15 mouse cellular contexts compared by ENCODE assay signal in the genomic region with DNA sequence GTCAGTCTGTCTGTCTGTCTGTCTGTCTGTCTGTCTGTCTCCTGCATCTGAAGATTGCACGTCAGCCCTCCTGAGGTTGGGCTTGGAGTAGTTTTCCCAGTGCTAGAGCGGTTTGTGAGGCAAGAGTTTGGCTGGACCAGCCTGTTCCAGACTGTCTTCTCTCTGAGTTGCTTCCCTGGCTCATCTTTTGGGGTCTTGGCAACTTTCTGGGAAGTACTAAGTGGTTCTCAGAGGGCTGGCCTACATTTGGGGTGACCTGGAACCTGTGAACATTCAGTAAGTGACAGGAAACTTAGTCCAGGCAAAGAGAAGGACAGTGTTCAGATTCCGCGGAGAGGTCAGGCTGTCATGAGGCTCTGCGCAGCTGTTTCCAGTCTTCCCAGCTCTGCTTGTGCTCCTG. TPM values are rescaled to one million over a fixed set of nuclear protein-coding genes. Genes with fewer than 3 reads are reported as not detected.
A peak's percentile ranks its signal among the peaks of the same experiment; 100 is the strongest.
DNase-seq lines count a peak whose midpoint lies in the region; ATAC-seq lines count a peak whose summit lies in the region.
"Had no signal": no experiment of that assay in that cellular context is flagged by ENCODE, and none has a peak within 500 bp of the region (broad histone marks: within the 10 kb centered on the region; RNA-seq: fewer than 3 reads in every experiment).

No protein-coding gene starts in this region.

- peak overlapping the region; percentile 83; the same call in 1 of the 2 replicates for H3K27ac ChIP-seq in heart, embryonic 10.5 days
- no peak overlapping the region for H3K27ac ChIP-seq in heart, embryonic 12.5 days (ENCODE audit: poor library complexity, severe bottlenecking)
- H3K27ac ChIP-seq in liver, embryonic 15.5 days (replicated peaks), result peak overlapping the region; percentile 78
- H3K27ac ChIP-seq: embryonic facial prominence, embryonic 12.5 days; hindbrain, embryonic 12.5 days had no signal

- WGBS in heart, embryonic 10.5 days, result 86% methylated on average over 5 of the region's 5 CpGs
- 82% methylated on average over 5 of the region's 5 CpGs for WGBS in heart, embryonic 12.5 days
- 91% methylated on average over 5 of the region's 5 CpGs for whole genome bisulfite sequencing in liver, embryonic 15.5 days (ENCODE audit: insufficient replicate concordance)

- ATAC-seq in heart, embryonic 12.5 days (ENCODE audit: insufficient number of reproducible peaks, low FRiP score), result no peak
- ATAC-seq in megakaryocyte, adult 5-6 weeks (ENCODE audit: poor library complexity, severe bottlenecking), result no peak
- no peak for ATAC-seq in liver, embryonic 15.5 days (ENCODE audit: insufficient read depth)
- ATAC-seq in erythroblast, adult 5-6 weeks (replicated peaks; ENCODE audit: low FRiP score, poor library complexity, severe bottlenecking), result no peak

- no peak overlapping the region for H3K4me3 ChIP-seq in heart, embryonic 10.5 days
- no peak overlapping the region for H3K4me3 ChIP-seq in heart, embryonic 12.5 days
- peak overlapping the region; percentile 79 for H3K4me3 ChIP-seq in megakaryocyte, embryonic 14.5 days (replicated peaks)
- no peak overlapping the region for H3K4me3 ChIP-seq in liver, embryonic 15.5 days (replicated peaks)
- H3K4me3 ChIP-seq: embryonic facial prominence, embryonic 12.5 days; heart, embryonic 15.5 days; hindbrain, embryonic 12.5 days had no signal

- no peak overlapping the region for H3K9ac ChIP-seq in heart, embryonic 12.5 days
- no peak overlapping the region; the same call in 1 of the 2 replicates for H3K9ac ChIP-seq in liver, embryonic 15.5 days
- H3K9ac ChIP-seq: embryonic facial prominence, embryonic 12.5 days; heart, embryonic 15.5 days; hindbrain, embryonic 12.5 days; lung, embryonic 14.5 days had no signal

- no peaks in the 10 kb centered on the region for H3K9me3 ChIP-seq in heart, embryonic 10.5 days
- H3K9me3 ChIP-seq in heart, embryonic 12.5 days (replicated peaks), result no peaks in the 10 kb centered on the region
- H3K9me3 ChIP-seq in megakaryocyte, embryonic 14.5 days, result no peaks in the 10 kb centered on the region
- H3K9me3 ChIP-seq in liver, embryonic 15.5 days (replicated peaks), result no peaks in the 10 kb centered on the region
- H3K9me3 ChIP-seq: embryonic facial prominence, embryonic 12.5 days; heart, embryonic 15.5 days; hindbrain, embryonic 12.5 days had no signal

- no peaks in the 10 kb centered on the region for H3K27me3 ChIP-seq in heart, embryonic 10.5 days (ENCODE audit: insufficient read depth, poor library complexity, severe bottlenecking)
- H3K27me3 ChIP-seq in heart, embryonic 12.5 days (replicated peaks), result no peaks in the 10 kb centered on the region
- no peaks in the 10 kb centered on the region for H3K27me3 ChIP-seq in megakaryocyte, embryonic 14.5 days (replicated peaks)
- H3K27me3 ChIP-seq in liver, embryonic 15.5 days, result no peaks in the 10 kb centered on the region
- H3K27me3 ChIP-seq: embryonic facial prominence, embryonic 12.5 days; heart, embryonic 15.5 days; hindbrain, embryonic 12.5 days had no signal

- peaks cover 45% of the 10 kb centered on the region for H3K4me1 ChIP-seq in heart, embryonic 10.5 days
- H3K4me1 ChIP-seq in heart, embryonic 12.5 days (replicated peaks), result peaks cover 46% of the 10 kb centered on the region
- H3K4me1 ChIP-seq in megakaryocyte, embryonic 14.5 days, result peaks cover 100% of the 10 kb centered on the region
- peaks cover 85% of the 10 kb centered on the region for H3K4me1 ChIP-seq in liver, embryonic 15.5 days (replicated peaks)

- DNase-seq in heart, embryonic 10.5 days (ENCODE audit: low spot score), result no peak
- DNase-seq in lung, postnatal 4 days, result no peak
- DNase-seq: B cell, adult 2 months; cerebellum, adult 11 months; gastrocnemius, postnatal 36 days; lung, embryonic 14.5 days; thymus, postnatal 25 days had no signal

- H3K36me3 ChIP-seq in heart, embryonic 10.5 days, result peaks cover 81% of the 10 kb centered on the region
- H3K36me3 ChIP-seq in heart, embryonic 12.5 days, result peaks cover 66% of the 10 kb centered on the region
- H3K36me3 ChIP-seq in megakaryocyte, embryonic 14.5 days (replicated peaks; ENCODE audit: low read length), result peaks cover 94% of the 10 kb centered on the region
- H3K36me3 ChIP-seq in liver, embryonic 15.5 days (replicated peaks), result peaks cover 78% of the 10 kb centered on the region

- no peak overlapping the region for H3K4me2 ChIP-seq in heart, embryonic 12.5 days
- H3K4me2 ChIP-seq in liver, embryonic 15.5 days, result no peak overlapping the region
- H3K4me2 ChIP-seq: embryonic facial prominence, embryonic 12.5 days; heart, embryonic 15.5 days; hindbrain, embryonic 12.5 days; lung, embryonic 14.5 days had no signal

RNA-seq across cellular contexts. Expression of a gene that starts 14.0 kb away (rescaled TPM):
- 0.33 and 0.38 TPM in 2 replicates for polyA plus RNA-seq in heart, embryonic 10.5 days (2016; fragmentation: Nextera tagmentation; extraction: Ambion mirVana)
- 0.34 and 0.44 TPM in 2 replicates for polyA plus RNA-seq in heart, embryonic 12.5 days (2016; fragmentation: Nextera tagmentation; extraction: Ambion mirVana)
- polyA plus RNA-seq in megakaryocyte, embryonic 14.5 days (2012; ENCODE audit: insufficient read depth, low replicate concordance), result 4.8 and 6.6 TPM in 2 replicates
- 0.56 and 0.68 TPM in 2 replicates for total RNA-seq in megakaryocyte, adult 5-6 weeks (2015)
- total RNA-seq in megakaryocyte, adult 5-6 weeks (2017), result 0.88 and 1.3 TPM in 2 replicates
- polyA plus RNA-seq in liver, embryonic 15.5 days (2015; fragmentation: Nextera tagmentation; extraction: Ambion mirVana), result 0.21 and 0.38 TPM in 2 replicates
- total RNA-seq in erythroblast, adult 5-6 weeks (2015; ENCODE audit: low replicate concordance), result 0.21 TPM in 1 of 2 replicates, not detected in the other
- total RNA-seq in erythroblast, adult 5-6 weeks (2017; ENCODE audit: low replicate concordance), result 0.17 and 0.70 TPM in 2 replicates

RNA-seq across cellular contexts. Expression of a gene that starts 15.7 kb away (rescaled TPM):
- 89.6 and 101 TPM in 2 replicates for polyA plus RNA-seq in heart, embryonic 10.5 days (2016; fragmentation: Nextera tagmentation; extraction: Ambion mirVana)
- polyA plus RNA-seq in heart, embryonic 12.5 days (2016; fragmentation: Nextera tagmentation; extraction: Ambion mirVana), result 87.0 and 88.7 TPM in 2 replicates
- 474 and 728 TPM in 2 replicates for polyA plus RNA-seq in megakaryocyte, embryonic 14.5 days (2012; ENCODE audit: insufficient read depth, low replicate concordance)
- 19.3 and 27.1 TPM in 2 replicates for total RNA-seq in megakaryocyte, adult 5-6 weeks (2015)
- 24.0 and 34.8 TPM in 2 replicates for total RNA-seq in megakaryocyte, adult 5-6 weeks (2017)
- 64.0 and 69.3 TPM in 2 replicates for polyA plus RNA-seq in liver, embryonic 15.5 days (2015; fragmentation: Nextera tagmentation; extraction: Ambion mirVana)
- 12.7 and 13.2 TPM in 2 replicates for total RNA-seq in erythroblast, adult 5-6 weeks (2015; ENCODE audit: low replicate concordance)
- total RNA-seq in erythroblast, adult 5-6 weeks (2017; ENCODE audit: low replicate concordance), result 25.8 and 25.9 TPM in 2 replicates

RNA-seq across cellular contexts. Expression of a gene that starts 42.5 kb away (rescaled TPM):
- 67.2 and 80.8 TPM in 2 replicates for polyA plus RNA-seq in heart, embryonic 10.5 days (2016; fragmentation: Nextera tagmentation; extraction: Ambion mirVana)
- 48.7 and 52.1 TPM in 2 replicates for polyA plus RNA-seq in heart, embryonic 12.5 days (2016; fragmentation: Nextera tagmentation; extraction: Ambion mirVana)
- polyA plus RNA-seq in megakaryocyte, embryonic 14.5 days (2012; ENCODE audit: insufficient read depth, low replicate concordance), result 70.2 and 174 TPM in 2 replicates
- 15.1 and 16.6 TPM in 2 replicates for total RNA-seq in megakaryocyte, adult 5-6 weeks (2015)
- total RNA-seq in megakaryocyte, adult 5-6 weeks (2017), result 19.2 and 20.7 TPM in 2 replicates
- 25.1 and 25.4 TPM in 2 replicates for polyA plus RNA-seq in liver, embryonic 15.5 days (2015; fragmentation: Nextera tagmentation; extraction: Ambion mirVana)
- total RNA-seq in erythroblast, adult 5-6 weeks (2015; ENCODE audit: low replicate concordance), result 6.0 and 7.3 TPM in 2 replicates
- 2.5 and 9.6 TPM in 2 replicates for total RNA-seq in erythroblast, adult 5-6 weeks (2017; ENCODE audit: low replicate concordance)

RNA-seq across cellular contexts. Expression of a gene that starts 48.7 kb away (rescaled TPM):
- polyA plus RNA-seq in heart, embryonic 10.5 days (2016; fragmentation: Nextera tagmentation; extraction: Ambion mirVana), result 12.5 and 15.0 TPM in 2 replicates
- polyA plus RNA-seq in heart, embryonic 12.5 days (2016; fragmentation: Nextera tagmentation; extraction: Ambion mirVana), result 14.1 and 15.7 TPM in 2 replicates
- 9.3 and 21.8 TPM in 2 replicates for polyA plus RNA-seq in megakaryocyte, embryonic 14.5 days (2012; ENCODE audit: insufficient read depth, low replicate concordance)
- total RNA-seq in megakaryocyte, adult 5-6 weeks (2015), result 35.0 and 43.3 TPM in 2 replicates
- 66.3 and 79.6 TPM in 2 replicates for total RNA-seq in megakaryocyte, adult 5-6 weeks (2017)
- 7.7 and 9.1 TPM in 2 replicates for polyA plus RNA-seq in liver, embryonic 15.5 days (2015; fragmentation: Nextera tagmentation; extraction: Ambion mirVana)
- 21.5 and 30.0 TPM in 2 replicates for total RNA-seq in erythroblast, adult 5-6 weeks (2015; ENCODE audit: low replicate concordance)
- 14.5 and 21.1 TPM in 2 replicates for total RNA-seq in erythroblast, adult 5-6 weeks (2017; ENCODE audit: low replicate concordance)

RNA-seq across cellular contexts. Expression of a gene that starts 50.8 kb away (rescaled TPM):
- 10.8 and 11.6 TPM in 2 replicates for polyA plus RNA-seq in heart, embryonic 10.5 days (2016; fragmentation: Nextera tagmentation; extraction: Ambion mirVana)
- polyA plus RNA-seq in heart, embryonic 12.5 days (2016; fragmentation: Nextera tagmentation; extraction: Ambion mirVana), result 10.9 and 13.0 TPM in 2 replicates
- polyA plus RNA-seq in megakaryocyte, embryonic 14.5 days (2012; ENCODE audit: insufficient read depth, low replicate concordance), result 34.7 and 62.6 TPM in 2 replicates
- total RNA-seq in megakaryocyte, adult 5-6 weeks (2015), result 9.8 and 10.1 TPM in 2 replicates
- total RNA-seq in megakaryocyte, adult 5-6 weeks (2017), result 8.5 and 10.3 TPM in 2 replicates
- polyA plus RNA-seq in liver, embryonic 15.5 days (2015; fragmentation: Nextera tagmentation; extraction: Ambion mirVana), result 4.7 and 5.8 TPM in 2 replicates
- total RNA-seq in erythroblast, adult 5-6 weeks (2015; ENCODE audit: low replicate concordance), result 32.4 and 33.4 TPM in 2 replicates
- 32.2 and 39.0 TPM in 2 replicates for total RNA-seq in erythroblast, adult 5-6 weeks (2017; ENCODE audit: low replicate concordance)
